Mouse (Mus musculus): ENCODE data around the gene Lrrc55. TPM values are rescaled to one million over a fixed set of nuclear protein-coding genes. Genes with fewer than 3 reads are reported as not detected.

Gene Lrrc55
- polyA plus RNA-seq, 1 experiment from 2014 or later, result 1.4 TPM

DNA sequence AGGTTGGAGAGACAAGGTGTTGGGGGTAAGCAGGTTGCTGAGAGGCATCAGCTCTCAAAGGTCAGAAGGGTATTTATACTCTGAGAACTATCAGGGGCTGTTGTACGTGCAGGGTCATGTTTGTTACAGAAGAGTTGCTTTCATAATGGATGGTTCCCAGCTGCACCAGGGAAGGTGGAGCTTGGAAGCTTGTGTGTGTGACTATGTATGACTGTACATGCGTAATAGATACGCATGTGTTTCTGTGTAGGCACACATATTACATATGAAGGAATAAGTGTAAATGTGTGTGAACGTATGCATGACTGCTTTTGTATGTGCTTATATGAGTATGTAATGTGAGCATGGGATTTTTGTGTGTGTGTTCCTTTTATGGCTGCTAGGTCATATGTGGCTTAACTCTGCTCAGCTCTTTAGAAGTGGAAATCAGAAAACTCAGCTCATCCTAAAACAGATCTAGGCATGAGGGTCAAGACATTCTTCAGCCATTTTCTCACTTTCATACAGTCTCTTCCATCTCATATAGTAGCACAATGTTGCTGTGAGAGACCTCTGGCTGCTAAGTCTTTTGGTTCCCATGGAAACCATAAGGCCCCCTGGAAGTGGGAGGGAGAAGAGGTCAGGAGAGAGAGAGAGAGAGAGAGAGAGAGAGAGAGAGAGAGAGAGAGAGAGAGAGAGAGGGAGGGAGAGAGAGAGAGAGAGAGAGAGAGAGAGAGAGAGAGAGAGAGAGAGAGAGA, 35.9 kb downstream of the Lrrc55 start:
- no peak for TF ChIP-seq CTCF (IDR thresholded peaks at IDR 0.05; ENCODE audit: low read depth)
- no peaks in the 10 kb centered on the region for H3K27me3 ChIP-seq (replicated peaks; ENCODE audit: control insufficient read depth, insufficient read depth, low read length)
- H3K4me2 ChIP-seq (replicated peaks; ENCODE audit: low read depth), result no peak overlapping the region
- no peak overlapping the region for H3K4me3 ChIP-seq (ENCODE audit: low read depth, low read length)
- H3K4me1 ChIP-seq (replicated peaks; ENCODE audit: control insufficient read depth, insufficient read depth, low read length), result no peaks in the 10 kb centered on the region
- ATAC-seq, result no peak
- no peak overlapping the region for H3K27ac ChIP-seq (ENCODE audit: low read depth, low read length)
- no peak overlapping the region for H3K9ac ChIP-seq (ENCODE audit: low read depth, low read length)
- no peaks in the 10 kb centered on the region for H3K36me3 ChIP-seq (ENCODE audit: control insufficient read depth, insufficient read depth)
- no peaks in the 10 kb centered on the region for H3K9me3 ChIP-seq (ENCODE audit: control insufficient read depth)
- 70% methylated on average over 4 of the region's 4 CpGs for WGBS

DNA sequence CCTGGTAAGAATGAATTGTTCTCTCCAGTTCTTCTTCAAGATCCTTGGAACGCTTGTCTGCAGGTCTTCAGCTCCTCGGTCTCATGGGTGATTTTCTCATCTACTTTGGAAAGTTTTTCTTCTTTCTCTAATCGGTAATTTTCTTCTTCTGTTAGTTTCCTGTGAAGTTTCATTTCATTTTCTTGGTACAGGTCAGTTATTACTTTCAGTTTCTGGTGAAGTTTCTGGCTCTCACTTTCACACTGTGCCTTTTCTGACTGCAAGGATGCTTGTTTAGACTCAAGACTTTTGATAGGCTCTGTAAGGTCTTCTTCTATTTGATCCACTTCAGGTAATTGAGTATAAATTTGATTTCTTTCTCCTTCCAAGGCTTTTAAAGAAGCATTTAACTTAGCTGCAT, 39.6 kb downstream of the Lrrc55 start:
- H3K36me3 ChIP-seq (ENCODE audit: control insufficient read depth, insufficient read depth), result no peaks in the 10 kb centered on the region
- no peaks in the 10 kb centered on the region for H3K4me1 ChIP-seq (replicated peaks; ENCODE audit: control insufficient read depth, insufficient read depth, low read length)
- H3K27me3 ChIP-seq (replicated peaks; ENCODE audit: control insufficient read depth, insufficient read depth, low read length), result no peaks in the 10 kb centered on the region
- no peak for ATAC-seq
- H3K27ac ChIP-seq (ENCODE audit: low read depth, low read length), result no peak overlapping the region
- no peak for TF ChIP-seq CTCF (IDR thresholded peaks at IDR 0.05; ENCODE audit: low read depth)
- H3K9ac ChIP-seq (ENCODE audit: low read depth, low read length), result no peak overlapping the region
- 89% methylated on average over 3 of the region's 3 CpGs for WGBS
- H3K4me2 ChIP-seq (replicated peaks; ENCODE audit: low read depth), result no peak overlapping the region
- H3K9me3 ChIP-seq (ENCODE audit: control insufficient read depth), result no peaks in the 10 kb centered on the region
- H3K4me3 ChIP-seq (ENCODE audit: low read depth, low read length), result no peak overlapping the region

DNA sequence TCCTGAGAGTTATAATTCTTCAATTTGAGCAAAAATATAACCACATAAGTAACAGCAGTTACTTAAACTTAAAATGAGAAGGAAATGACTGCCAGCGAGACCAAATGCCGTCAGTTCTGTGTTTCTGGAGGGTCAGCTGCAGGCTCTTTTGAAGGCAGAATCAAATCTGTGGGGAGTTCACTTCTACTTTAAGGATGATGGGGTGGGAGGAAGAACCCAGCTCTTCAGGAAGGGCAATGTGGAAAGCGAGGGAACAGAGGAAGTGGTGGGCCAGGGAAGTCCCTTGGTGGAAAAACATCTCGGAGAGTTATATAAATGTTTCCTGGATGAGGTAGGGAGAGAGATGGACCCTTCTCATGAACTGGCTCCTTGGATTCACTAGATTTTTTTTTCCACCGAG, 40.9 kb downstream of the Lrrc55 start:
- no peak overlapping the region for H3K4me3 ChIP-seq (ENCODE audit: low read depth, low read length)
- no peaks in the 10 kb centered on the region for H3K36me3 ChIP-seq (ENCODE audit: control insufficient read depth, insufficient read depth)
- H3K4me2 ChIP-seq (replicated peaks; ENCODE audit: low read depth), result no peak overlapping the region
- TF ChIP-seq CTCF (IDR thresholded peaks at IDR 0.05; ENCODE audit: low read depth), result no peak
- H3K9ac ChIP-seq (ENCODE audit: low read depth, low read length), result no peak overlapping the region
- ATAC-seq, result no peak
- H3K9me3 ChIP-seq (ENCODE audit: control insufficient read depth), result no peaks in the 10 kb centered on the region
- no peak overlapping the region for H3K27ac ChIP-seq (ENCODE audit: low read depth, low read length)
- H3K27me3 ChIP-seq (replicated peaks; ENCODE audit: control insufficient read depth, insufficient read depth, low read length), result no peaks in the 10 kb centered on the region
- H3K4me1 ChIP-seq (replicated peaks; ENCODE audit: control insufficient read depth, insufficient read depth, low read length), result no peaks in the 10 kb centered on the region
- WGBS, result 83% methylated on average over 5 of the region's 5 CpGs

DNA sequence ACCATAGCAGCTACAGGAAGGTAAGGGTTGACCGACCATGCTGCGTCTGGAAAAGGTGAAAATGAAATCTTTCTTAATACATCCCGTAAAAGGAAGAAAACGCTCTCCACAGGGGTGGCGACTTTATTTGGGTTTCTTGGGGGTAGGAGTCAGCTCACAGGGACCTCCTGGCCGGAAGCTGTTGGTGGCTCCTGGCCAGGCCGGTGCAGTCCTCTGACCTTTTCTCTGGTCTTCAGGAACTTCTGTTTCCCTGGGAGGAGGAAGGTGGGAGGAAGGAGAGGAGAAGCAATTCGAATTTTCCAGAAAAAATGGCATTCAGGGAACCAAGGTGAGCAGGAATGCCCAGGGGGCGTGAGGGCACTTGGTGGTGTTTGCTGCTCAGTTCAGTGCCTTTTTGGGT, 41.7 kb downstream of the Lrrc55 start:
- ATAC-seq, result no peak
- Histone ChIP-seq H3K9me3 (ENCODE audit: control insufficient read depth) (no peaks in the 10 kb centered on the region), H3K4me2 (replicated peaks; ENCODE audit: low read depth) (no peak overlapping the region), H3K9ac (ENCODE audit: low read depth, low read length) (no peak overlapping the region), H3K4me1 (replicated peaks; ENCODE audit: control insufficient read depth, insufficient read depth, low read length) (no peaks in the 10 kb centered on the region), H3K4me3 (ENCODE audit: low read depth, low read length) (no peak overlapping the region), H3K27ac (ENCODE audit: low read depth, low read length) (no peak overlapping the region), H3K36me3 (ENCODE audit: control insufficient read depth, insufficient read depth) (no peaks in the 10 kb centered on the region), H3K27me3 (replicated peaks; ENCODE audit: control insufficient read depth, insufficient read depth, low read length) (no peaks in the 10 kb centered on the region)
- 79% methylated on average over 9 of the region's 9 CpGs for WGBS
- no peak for TF ChIP-seq CTCF (IDR thresholded peaks at IDR 0.05; ENCODE audit: low read depth)

GRCm38 (mm10) chr2:85151233-85151632, 45.8 kb downstream of the Lrrc55 start:
- Histone ChIP-seq H3K4me3 (ENCODE audit: low read depth, low read length) (no peak overlapping the region), H3K27ac (ENCODE audit: low read depth, low read length) (no peak overlapping the region), H3K4me1 (replicated peaks; ENCODE audit: control insufficient read depth, insufficient read depth, low read length) (no peaks in the 10 kb centered on the region), H3K36me3 (ENCODE audit: control insufficient read depth, insufficient read depth) (no peaks in the 10 kb centered on the region), H3K4me2 (replicated peaks; ENCODE audit: low read depth) (no peak overlapping the region), H3K27me3 (replicated peaks; ENCODE audit: control insufficient read depth, insufficient read depth, low read length) (no peaks in the 10 kb centered on the region), H3K9me3 (ENCODE audit: control insufficient read depth) (no peaks in the 10 kb centered on the region), H3K9ac (ENCODE audit: low read depth, low read length) (no peak overlapping the region)
- ATAC-seq, result no peak
- 87% methylated on average over 2 of the region's 2 CpGs for WGBS
- TF ChIP-seq CTCF (IDR thresholded peaks at IDR 0.05; ENCODE audit: low read depth), result no peak

DNA sequence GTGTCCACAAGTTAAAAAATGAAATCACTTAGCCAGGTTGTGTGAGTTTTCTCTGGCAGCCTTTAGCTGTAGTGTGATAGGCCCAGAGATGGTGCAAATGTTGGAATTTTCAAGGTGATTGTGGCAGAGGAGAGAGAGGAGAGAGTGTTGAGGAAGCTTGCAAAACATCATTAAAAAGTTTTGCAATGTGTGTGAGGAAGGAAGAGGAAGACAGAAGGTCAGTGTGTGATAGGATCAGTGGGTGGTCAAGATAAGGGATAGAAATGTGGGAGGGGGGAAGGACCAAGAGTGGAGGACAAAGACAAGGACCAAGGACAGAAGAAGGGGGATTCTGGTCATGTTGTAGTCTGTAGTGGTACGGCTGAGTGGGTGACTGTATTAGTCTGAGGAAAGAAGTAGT, 46.6 kb downstream of the Lrrc55 start:
- H3K9me3 ChIP-seq (ENCODE audit: control insufficient read depth), result no peaks in the 10 kb centered on the region
- no peak overlapping the region for H3K9ac ChIP-seq (ENCODE audit: low read depth, low read length)
- ATAC-seq, result no peak
- no peak overlapping the region for H3K4me2 ChIP-seq (replicated peaks; ENCODE audit: low read depth)
- no peaks in the 10 kb centered on the region for H3K4me1 ChIP-seq (replicated peaks; ENCODE audit: control insufficient read depth, insufficient read depth, low read length)
- H3K27me3 ChIP-seq (replicated peaks; ENCODE audit: control insufficient read depth, insufficient read depth, low read length), result no peaks in the 10 kb centered on the region
- 79% methylated on average over 1 of the region's 1 CpGs for WGBS
- no peak overlapping the region for H3K27ac ChIP-seq (ENCODE audit: low read depth, low read length)
- H3K36me3 ChIP-seq (ENCODE audit: control insufficient read depth, insufficient read depth), result no peaks in the 10 kb centered on the region
- TF ChIP-seq CTCF (IDR thresholded peaks at IDR 0.05; ENCODE audit: low read depth), result no peak
- H3K4me3 ChIP-seq (ENCODE audit: low read depth, low read length), result no peak overlapping the region

Measured in intestine, postnatal 0 days (tissue).